Mouse (Mus musculus): ENCODE data around the gene Grtp1. TPM values are rescaled to one million over a fixed set of nuclear protein-coding genes. Genes with fewer than 3 reads are reported as not detected.
A peak's percentile ranks its signal among the peaks of the same experiment; 100 is the strongest.

Gene Grtp1
- total RNA-seq, 4 experiments from 2014 or later: 9.3 to 14.1 (median 11.8) TPM

Small RNA genes within 50 kb of the gene (microRNA-seq; reads per million reads assigned to microRNA genes)
- gene Mir1968 (111 reads per million, percentile 52 among the genes with 10 or more reads in this experiment), gene Mir7065 (not detected)

Other genes starting within 250 kb of the Grtp1 start
- not detected for gene F7, start 174.6 kb downstream of the Grtp1 start, total RNA-seq (2022)
- gene F10, start 163.3 kb downstream of the Grtp1 start, total RNA-seq (2022): not detected
- under 1 TPM in 1 of 4 experiments, not detected in 3; 0.29 TPM for gene Proz, start 139.7 kb downstream of the Grtp1 start, total RNA-seq (2022)
- gene Pcid2, start 95.2 kb downstream of the Grtp1 start, total RNA-seq (2022): 1 to 10 TPM; 6.5 to 7.6 (median 6.8) TPM
- 10 to 100 TPM; 70.4 to 74.4 (median 71.9) TPM for gene Cul4a, start 95.0 kb downstream of the Grtp1 start, total RNA-seq (2022)
- gene Lamp1, start 41.5 kb downstream of the Grtp1 start, total RNA-seq (2022): 100 to 1,000 TPM; 405 to 451 (median 426) TPM
- gene Adprhl1, start 53.5 kb upstream of the Grtp1 start, total RNA-seq (2022): 10 to 100 TPM; 50.0 to 62.3 (median 56.3) TPM
- gene Dcun1d2, start 87.5 kb upstream of the Grtp1 start, total RNA-seq (2022): 10 to 100 TPM; 80.1 to 95.6 (median 88.1) TPM
- 10 to 100 TPM; 12.0 to 21.5 (median 17.1) TPM for gene Tmco3, start 87.6 kb upstream of the Grtp1 start, total RNA-seq (2022)
- 10 to 100 TPM; 49.4 to 70.8 (median 63.2) TPM for gene Tfdp1, start 138.1 kb upstream of the Grtp1 start, total RNA-seq (2022)
- not detected for gene Atp4b, start 196.2 kb upstream of the Grtp1 start, total RNA-seq (2022)
- not detected for gene Grk1, start 204.5 kb upstream of the Grtp1 start, total RNA-seq (2022)
- gene Tmem255b, start 234.6 kb upstream of the Grtp1 start, total RNA-seq (2022): 1 to 10 TPM; 1.3 to 2.5 (median 2.2) TPM

Data from gastrocnemius, adult 8-10 months (tissue).